Mouse (Mus musculus) kidney, postnatal 0 days (tissue): ENCODE data around the gene Scn11a. TPM values are rescaled to one million over a fixed set of nuclear protein-coding genes. Genes with fewer than 3 reads are reported as not detected.
A peak's percentile ranks its signal among the peaks of the same experiment; 100 is the strongest.

Experiments used
- ATAC-seq: fragments of 200-750 bp; cut with Nextera tagmentation; replicated peaks from 2 replicates; pipeline ENCODE4 v1.8.0; 2017; ENCODE audit warnings: low read depth, moderate number of reproducible peaks, moderate TSS enrichment, moderate library complexity; ENCODE audit not compliant: low FRiP score
- DNase-seq: peaks from one replicate; pipeline ENCODE4 v3.0.0-alpha.2; 2016; ENCODE audit warnings: low spot score
- H3K27ac ChIP-seq: fragments of 300-500 bp; sonication (generic); 2 replicates; pipeline ENCODE4 v1.5.1; 2014; ENCODE audit warnings: mild to moderate bottlenecking
- H3K27me3 ChIP-seq: fragments of 300-500 bp; sonication (generic); 2 replicates; pipeline ENCODE4 v1.6.1; 2014; ENCODE audit warnings: low read length, mixed read lengths; ENCODE audit not compliant: insufficient read depth
- H3K36me3 ChIP-seq: fragments of 300-500 bp; sonication (generic); 2 replicates; pipeline ENCODE4 v1.6.1; 2014; ENCODE audit warnings: low read length, mixed read lengths; ENCODE audit not compliant: insufficient read depth
- H3K4me1 ChIP-seq: fragments of 300-500 bp; sonication (generic); replicated peaks from 2 replicates; pipeline ENCODE4 v1.6.1; 2014; ENCODE audit warnings: antibody characterized with exemption, low read length, mixed read lengths; ENCODE audit not compliant: insufficient read depth
- H3K4me2 ChIP-seq: fragments of 300-500 bp; sonication (generic); 2 replicates; pipeline ENCODE4 v1.6.1; 2014; ENCODE audit warnings: mild to moderate bottlenecking, low read length, moderate library complexity, mixed read lengths
- H3K4me3 ChIP-seq: fragments of 300-500 bp; sonication (generic); replicated peaks from 2 replicates; pipeline ENCODE4 v1.5.1; 2014; ENCODE audit warnings: low read depth, low read length
- H3K9ac ChIP-seq: fragments of 300-500 bp; sonication (generic); 2 replicates; pipeline ENCODE4 v1.6.1; 2014; ENCODE audit warnings: low read depth, low read length
- H3K9me3 ChIP-seq: fragments of 300-500 bp; sonication (generic); replicated peaks from 2 replicates; pipeline ENCODE4 v1.6.1; 2016; ENCODE audit warnings: low read length, inconsistent platforms, mixed read lengths
- CTCF ChIP-seq: IDR thresholded peaks from 2 replicates; pipeline ENCODE4 v1.5.1; 2016; ENCODE audit warnings: antibody characterized with exemption, low read depth, mild to moderate bottlenecking, moderate library complexity
- WGBS: fragments of 180-500 bp; shearing (Covaris S2); extraction: QIAGEN DNeasy Blood & Tissue Kit; methylation state at CpG from one replicate; pipeline ENCODE4 v1.1.7; 2014; 5-methylcytosine and 5-hydroxymethylcytosine counted together
- polyA plus RNA-seq: library from polyadenylated mRNA; unstranded; fragments of >200 nt; fragmentation: Nextera tagmentation; extraction: Ambion mirVana; gene quantifications from 2 replicates; pipeline ENCODE4 v1.2.1, GENCODE M21; 2015

Gene Scn11a
- polyA plus RNA-seq, 1 experiment from 2014 or later: 0.07 TPM

- Histone ChIP-seq H3K4me2 (no peak overlapping the region), H3K4me1 (no peaks in the 10 kb centered on the region), H3K9me3 (no peaks in the 10 kb centered on the region), H3K4me3 (no peak overlapping the region), H3K9ac (no peak overlapping the region), H3K27ac (no peak overlapping the region), H3K27me3 (no peaks in the 10 kb centered on the region), H3K36me3 (no peaks in the 10 kb centered on the region)
- 80% methylated on average over 6 of the region's 6 CpGs for WGBS
- ATAC-seq (no peak), DNase-seq (no peak)
- no peak for TF ChIP-seq CTCF
These were observed 21.9 kb upstream of the Scn11a start for GRCm38 (mm10) chr9:119847187-119847586.

DNA sequence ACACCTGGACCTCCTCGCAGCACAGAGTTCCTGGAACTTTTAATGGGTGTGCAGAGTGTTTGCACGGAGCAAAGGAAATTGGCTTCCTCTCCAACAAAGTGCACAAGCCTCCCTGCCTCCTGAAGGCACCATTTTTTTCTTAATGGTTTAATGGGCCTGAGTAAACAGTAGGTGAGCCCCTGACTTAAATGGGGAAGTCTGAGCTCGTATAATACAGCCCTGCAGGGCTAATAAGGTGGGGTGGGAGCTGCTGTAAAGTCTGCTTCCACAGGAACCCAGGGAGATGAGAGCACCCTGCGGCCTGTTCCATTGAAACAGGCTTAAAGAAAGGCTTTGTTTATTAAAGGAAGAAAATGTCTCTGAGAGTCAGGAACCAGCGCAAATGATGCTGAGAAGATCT, 19.5 kb upstream of the Scn11a start:
- Histone ChIP-seq H3K36me3 (no peaks in the 10 kb centered on the region), H3K27me3 (no peaks in the 10 kb centered on the region), H3K9me3 (no peaks in the 10 kb centered on the region), H3K4me1 (no peaks in the 10 kb centered on the region), H3K27ac (no peak overlapping the region), H3K4me2 (no peak overlapping the region), H3K4me3 (no peak overlapping the region), H3K9ac (no peak overlapping the region)
- WGBS: 23% methylated on average over 5 of the region's 5 CpGs
- no peak for TF ChIP-seq CTCF
- DNase-seq: no peak
- no peak for ATAC-seq

- Histone ChIP-seq H3K4me1 (no peaks in the 10 kb centered on the region), H3K27me3 (no peaks in the 10 kb centered on the region), H3K4me2 (no peak overlapping the region), H3K4me3 (no peak overlapping the region), H3K36me3 (no peaks in the 10 kb centered on the region), H3K9ac (no peak overlapping the region), H3K27ac (no peak overlapping the region), H3K9me3 (no peaks in the 10 kb centered on the region)
- no peak for DNase-seq
- 91% methylated on average over 4 of the region's 4 CpGs for WGBS
- TF ChIP-seq CTCF: no peak
- ATAC-seq: no peak
These were observed 18.3 kb upstream of the Scn11a start for GRCm38 (mm10) chr9:119843549-119843948.

GRCm38 (mm10) chr9:119842541-119843169, 17.4 kb upstream of the Scn11a start:
- Histone ChIP-seq H3K9ac (no peak overlapping the region), H3K27ac (no peak overlapping the region), H3K36me3 (no peaks in the 10 kb centered on the region), H3K9me3 (no peaks in the 10 kb centered on the region), H3K4me3 (no peak overlapping the region), H3K4me2 (no peak overlapping the region), H3K4me1 (no peaks in the 10 kb centered on the region), H3K27me3 (no peaks in the 10 kb centered on the region)
- WGBS: 30% methylated on average over 4 of the region's 4 CpGs
- ATAC-seq (no peak), DNase-seq (no peak)
- TF ChIP-seq CTCF: no peak

- TF ChIP-seq CTCF: no peak
These were observed 16.8 kb upstream of the Scn11a start for GRCm38 (mm10) chr9:119842091-119842490.

DNA sequence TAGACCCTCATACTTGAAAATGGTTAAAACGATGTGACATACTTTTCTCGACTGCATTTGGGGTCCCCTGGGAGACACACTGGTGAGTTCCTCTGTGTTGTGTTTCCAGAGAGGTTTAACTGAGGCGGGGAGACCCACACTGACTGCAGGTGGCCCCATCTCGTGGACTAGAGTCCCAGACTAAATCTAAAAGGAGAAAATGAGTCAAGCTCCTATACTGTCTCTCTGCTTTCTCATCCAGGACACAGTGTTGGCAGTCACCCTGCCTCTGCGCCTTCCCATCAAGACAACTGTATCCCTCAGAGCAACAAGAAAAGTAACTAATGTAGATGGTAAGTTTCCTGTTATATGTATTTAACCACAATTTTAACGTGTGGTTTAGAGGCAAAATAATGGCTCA, 15.9 kb upstream of the Scn11a start:
- TF ChIP-seq CTCF: no peak
- no peaks in the 10 kb centered on the region for H3K4me1 ChIP-seq
- no peak overlapping the region for H3K4me2 ChIP-seq
- H3K27me3 ChIP-seq: no peaks in the 10 kb centered on the region
- DNase-seq: no peak
- no peak overlapping the region for H3K4me3 ChIP-seq
- H3K9me3 ChIP-seq: no peaks in the 10 kb centered on the region
- no peaks in the 10 kb centered on the region for H3K36me3 ChIP-seq
- no peak for ATAC-seq
- H3K27ac ChIP-seq: no peak overlapping the region
- WGBS: 71% methylated on average over 6 of the region's 6 CpGs
- H3K9ac ChIP-seq: no peak overlapping the region

More at GRCm38 (mm10) chr9:119842091-119842490, 16.8 kb upstream of the Scn11a start:
- Histone ChIP-seq H3K4me2 (no peak overlapping the region), H3K9ac (no peak overlapping the region), H3K27me3 (no peaks in the 10 kb centered on the region), H3K9me3 (no peaks in the 10 kb centered on the region), H3K27ac (no peak overlapping the region), H3K36me3 (no peaks in the 10 kb centered on the region), H3K4me3 (no peak overlapping the region), H3K4me1 (no peaks in the 10 kb centered on the region)
- DNase-seq: no peak
- WGBS: 30% methylated on average over 6 of the region's 6 CpGs
- peak; percentile 40; the same call in 1 of the 2 replicates for ATAC-seq

DNA sequence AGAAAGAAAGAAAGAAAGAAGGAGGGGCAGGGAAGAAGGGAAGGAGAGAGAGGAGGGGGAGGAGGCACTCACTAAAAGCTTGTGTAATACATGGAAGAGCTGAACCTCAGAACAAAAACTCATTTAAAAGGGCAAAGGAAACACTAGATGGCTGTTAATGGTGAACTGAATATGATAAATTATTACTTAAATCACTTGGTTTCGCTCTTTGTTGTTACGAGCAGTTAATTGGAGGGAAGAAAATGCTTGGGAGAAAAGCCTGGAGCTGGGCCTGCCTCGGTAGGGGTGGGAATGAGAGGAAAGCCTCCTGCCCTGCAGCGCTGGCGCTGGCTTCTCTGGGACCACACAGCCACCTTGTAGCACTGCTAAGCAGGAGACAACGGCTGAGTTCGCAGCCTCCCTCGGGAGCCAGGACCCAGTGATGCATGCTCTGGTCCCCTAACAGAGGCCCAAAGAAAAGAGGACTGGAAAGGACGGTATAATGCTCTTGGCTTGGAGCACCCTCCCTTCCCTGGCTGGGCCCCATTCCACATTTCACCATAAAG, 10.4 kb upstream of the Scn11a start:
- 35% methylated on average over 9 of the region's 9 CpGs for WGBS

More for the DNA sequence above, 10.4 kb upstream of the Scn11a start:
- Histone ChIP-seq H3K27ac (peak overlapping the region; percentile 36; the same call in 1 of the 2 replicates), H3K9me3 (no peaks in the 10 kb centered on the region), H3K4me2 (no peak overlapping the region), H3K4me3 (no peak overlapping the region), H3K27me3 (no peaks in the 10 kb centered on the region), H3K4me1 (no peaks in the 10 kb centered on the region), H3K36me3 (no peaks in the 10 kb centered on the region), H3K9ac (no peak overlapping the region)
- ATAC-seq (no peak; the same call in 1 of the 2 replicates), DNase-seq (peak; percentile 44)
- no peak for TF ChIP-seq CTCF
